Comparison of ENCODE assay signal across 19 mouse cellular contexts in the genomic region with DNA sequence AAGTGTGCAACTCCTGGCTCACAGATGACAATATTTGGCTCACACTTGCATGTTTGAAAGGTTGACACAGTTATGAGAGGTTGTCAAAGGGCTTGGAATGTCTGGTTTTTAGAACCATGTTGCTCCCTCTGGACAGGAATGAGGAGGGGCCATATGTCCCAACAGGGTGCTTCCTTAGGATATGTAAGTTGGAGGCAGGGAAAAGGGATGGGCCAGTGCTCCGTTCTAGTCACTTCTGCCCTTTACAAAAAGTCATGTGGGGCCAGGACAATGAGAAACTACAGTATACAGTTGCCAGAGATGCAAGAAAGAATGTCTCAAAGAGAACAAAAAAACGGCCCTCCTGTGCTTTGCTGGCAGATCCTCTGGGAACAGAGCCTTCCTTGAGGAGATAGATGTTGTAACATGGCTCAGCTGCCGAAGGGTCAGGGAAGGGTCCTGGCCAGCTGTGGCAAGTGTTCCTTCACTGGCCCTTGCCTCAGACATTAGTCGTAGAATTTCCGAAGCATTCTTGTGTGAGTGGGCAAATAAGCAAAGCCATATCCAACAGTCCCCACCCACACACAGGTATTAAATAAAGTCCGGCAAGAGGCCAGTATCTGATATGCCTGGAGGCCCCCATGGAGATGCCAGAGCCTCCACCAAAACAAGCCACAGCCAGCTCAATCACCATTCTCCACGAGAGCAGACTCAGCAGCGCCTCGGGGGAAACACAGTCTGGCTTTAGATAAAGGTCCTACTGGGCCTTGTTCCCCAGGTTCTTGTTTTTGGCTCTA.
DNase-seq lines count a peak whose midpoint lies in the region; ATAC-seq lines count a peak whose summit lies in the region.
"Had no signal": no experiment of that assay in that cellular context is flagged by ENCODE, and none has a peak within 500 bp of the region (broad histone marks: within the 10 kb centered on the region; RNA-seq: fewer than 3 reads in every experiment).

No protein-coding gene starts in this region.

- H3K27me3 ChIP-seq in heart, embryonic 12.5 days (replicated peaks), result no peaks in the 10 kb centered on the region
- H3K27me3 ChIP-seq in intestine, embryonic 16.5 days (replicated peaks; ENCODE audit: control insufficient read depth, insufficient read depth, low read length), result no peaks in the 10 kb centered on the region
- H3K27me3 ChIP-seq: heart, embryonic 15.5 days; hindbrain, embryonic 13.5 days; kidney, embryonic 15.5 days; limb, embryonic 15.5 days; stomach, embryonic 15.5 days had no signal

- no peaks in the 10 kb centered on the region for H3K4me1 ChIP-seq in heart, embryonic 12.5 days (replicated peaks)
- H3K4me1 ChIP-seq in intestine, embryonic 16.5 days (ENCODE audit: control insufficient read depth, insufficient read depth, low read length), result no peaks in the 10 kb centered on the region
- H3K4me1 ChIP-seq: embryonic facial prominence, embryonic 10.5 days; heart, embryonic 15.5 days; hindbrain, embryonic 13.5 days; kidney, embryonic 15.5 days; limb, embryonic 15.5 days; stomach, embryonic 15.5 days had no signal

- 72% methylated on average over 9 of the region's 9 CpGs for WGBS in heart, embryonic 12.5 days
- WGBS in intestine, embryonic 16.5 days, result 74% methylated on average over 9 of the region's 9 CpGs

- no peak for ATAC-seq in heart, embryonic 12.5 days (ENCODE audit: insufficient number of reproducible peaks, low FRiP score)
- no peak for ATAC-seq in intestine, embryonic 16.5 days
- ATAC-seq in cerebellum, adult (ENCODE audit: insufficient number of reproducible peaks, low FRiP score, low TSS enrichment), result no peak
- ATAC-seq: forebrain, embryonic 16.5 days had no signal

- no peak overlapping the region for H3K4me3 ChIP-seq in heart, embryonic 12.5 days
- H3K4me3 ChIP-seq in intestine, embryonic 16.5 days (ENCODE audit: low read length), result no peak overlapping the region
- H3K4me3 ChIP-seq: embryonic facial prominence, embryonic 10.5 days; heart, embryonic 15.5 days; hindbrain, embryonic 13.5 days; kidney, embryonic 15.5 days; limb, embryonic 15.5 days; stomach, embryonic 15.5 days had no signal

- DNase-seq in heart, adult 18-20 months, result peak; percentile 7 to 52
- peak; percentile 52 for DNase-seq in ZHBTc4 (ENCODE audit: low read depth, low spot score)
- peak; percentile 6 for DNase-seq in heart, postnatal 25 days (ENCODE audit: low spot score)
- peak; percentile 42 for DNase-seq in lung, postnatal 14 days
- DNase-seq in frontal cortex, postnatal 14 days (ENCODE audit: low spot score in 2 of 2), result no peak
- DNase-seq: cerebellum, adult 11-12 months; cerebellum, postnatal 36 days; gastrocnemius, postnatal 10 days; thymus, postnatal 4 days had no signal

- no peak overlapping the region for H3K4me2 ChIP-seq in heart, embryonic 12.5 days
- no peak overlapping the region for H3K4me2 ChIP-seq in intestine, embryonic 16.5 days (ENCODE audit: low read depth, low read length)
- H3K4me2 ChIP-seq: heart, embryonic 15.5 days; hindbrain, embryonic 13.5 days; kidney, embryonic 15.5 days; limb, embryonic 15.5 days; stomach, embryonic 15.5 days had no signal

- H3K36me3 ChIP-seq in heart, embryonic 12.5 days, result no peaks in the 10 kb centered on the region
- no peaks in the 10 kb centered on the region for H3K36me3 ChIP-seq in intestine, embryonic 16.5 days (ENCODE audit: control insufficient read depth, insufficient read depth, low read length)
- H3K36me3 ChIP-seq: embryonic facial prominence, embryonic 10.5 days; heart, embryonic 15.5 days; hindbrain, embryonic 13.5 days; kidney, embryonic 15.5 days; limb, embryonic 15.5 days; stomach, embryonic 15.5 days had no signal

- intact Hi-C loops in heart, postnatal 25 days (cut with DNase I), result no loop called here

- no peak overlapping the region for H3K27ac ChIP-seq in heart, embryonic 12.5 days (ENCODE audit: poor library complexity, severe bottlenecking)
- H3K27ac ChIP-seq in intestine, embryonic 16.5 days (ENCODE audit: low read length), result no peak overlapping the region
- H3K27ac ChIP-seq: embryonic facial prominence, embryonic 10.5 days; heart, embryonic 15.5 days; hindbrain, embryonic 13.5 days; kidney, embryonic 15.5 days; limb, embryonic 15.5 days; stomach, embryonic 15.5 days had no signal

- H3K9ac ChIP-seq in heart, embryonic 12.5 days, result no peak overlapping the region
- H3K9ac ChIP-seq in intestine, embryonic 16.5 days (ENCODE audit: low read depth, low read length), result no peak overlapping the region
- H3K9ac ChIP-seq: heart, embryonic 15.5 days; hindbrain, embryonic 13.5 days; kidney, embryonic 15.5 days; limb, embryonic 15.5 days; stomach, embryonic 15.5 days had no signal

- no peaks in the 10 kb centered on the region for H3K9me3 ChIP-seq in heart, embryonic 12.5 days (replicated peaks)
- H3K9me3 ChIP-seq in intestine, embryonic 16.5 days (ENCODE audit: control insufficient read depth, low read length), result no peaks in the 10 kb centered on the region
- H3K9me3 ChIP-seq: embryonic facial prominence, embryonic 10.5 days; heart, embryonic 15.5 days; hindbrain, embryonic 13.5 days; kidney, embryonic 15.5 days; limb, embryonic 15.5 days; stomach, embryonic 15.5 days had no signal

Comparison
In these comparisons a context has a peak if more than half of its experiments do, and no peak if none do; other contexts are left out.
1. DNase-seq: peak in heart, adult 18-20 months (2 of 2), ZHBTc4 (single experiment), heart, postnatal 25 days (single experiment) and lung, postnatal 14 days (single experiment); none in frontal cortex, postnatal 14 days (0 of 2).